Mouse (Mus musculus) forebrain, embryonic 12.5 days (tissue): ENCODE measurements around the gene Tmem213. TPM values are rescaled to one million over a fixed set of nuclear protein-coding genes. Genes with fewer than 3 reads are reported as not detected.
A peak's percentile ranks its signal among the peaks of the same experiment; 100 is the strongest.

ENCODE experiments used
- ATAC-seq: fragments of 200-750 bp; cut with Nextera tagmentation; 2 replicates; pipeline ENCODE4 v1.8.0; 2017; ENCODE audit warnings: moderate TSS enrichment; ENCODE audit not compliant: low FRiP score
- H3K27ac ChIP-seq: fragments of 300-500 bp; sonication (generic); 2 replicates; pipeline ENCODE4 v1.5.1; 2016; ENCODE audit warnings: mild to moderate bottlenecking
- H3K27me3 ChIP-seq: fragments of 300-500 bp; sonication (generic); 2 replicates; pipeline ENCODE4 v1.6.1; 2016; ENCODE audit warnings: mild to moderate bottlenecking
- H3K36me3 ChIP-seq: fragments of 300-500 bp; sonication (generic); replicated peaks from 2 replicates; pipeline ENCODE4 v1.6.1; 2016; ENCODE audit warnings: mild to moderate bottlenecking
- H3K4me1 ChIP-seq: fragments of 300-500 bp; sonication (generic); 2 replicates; pipeline ENCODE4 v1.6.1; 2016
- H3K4me2 ChIP-seq: fragments of 300-500 bp; sonication (generic); 2 replicates; pipeline ENCODE4 v1.6.1; 2016; ENCODE audit warnings: mild to moderate bottlenecking, moderate library complexity
- H3K4me3 ChIP-seq: fragments of 300-500 bp; sonication (generic); replicated peaks from 2 replicates; pipeline ENCODE4 v1.5.1; 2016; ENCODE audit warnings: mild to moderate bottlenecking
- H3K9ac ChIP-seq: fragments of 300-500 bp; sonication (generic); 2 replicates; pipeline ENCODE4 v1.6.1; 2016; ENCODE audit warnings: mild to moderate bottlenecking
- H3K9me3 ChIP-seq: fragments of 300-500 bp; sonication (generic); 2 replicates; pipeline ENCODE4 v1.6.1; 2016
- WGBS: fragments of 180-500 bp; shearing (Covaris S2); methylation state at CpG from one replicate; pipeline ENCODE4 v1.1.7; 2016; 5-methylcytosine and 5-hydroxymethylcytosine counted together
- polyA plus RNA-seq: library from polyadenylated mRNA; unstranded; fragments of >200 nt; fragmentation: Nextera tagmentation; extraction: Ambion mirVana; gene quantifications from 2 replicates; pipeline ENCODE4 v1.2.1, GENCODE M21; 2016

Tmem213 gene
- polyA plus RNA-seq, 1 experiment from 2014 or later, result not detected

GRCm38 (mm10) chr6:38122791-38123190, 13.7 kb downstream of the Tmem213 start:
- Histone ChIP-seq H3K4me1 (no peaks in the 10 kb centered on the region), H3K4me2 (no peak overlapping the region), H3K9ac (no peak overlapping the region), H3K27ac (no peak overlapping the region), H3K36me3 (peaks cover 38% of the 10 kb centered on the region), H3K27me3 (no peaks in the 10 kb centered on the region), H3K4me3 (no peak overlapping the region), H3K9me3 (no peaks in the 10 kb centered on the region)
- no peak for ATAC-seq
- 70% methylated on average over 6 of the region's 6 CpGs for WGBS

GRCm38 (mm10) chr6:38123471-38124206, 14.6 kb downstream of the Tmem213 start:
- H3K4me3 ChIP-seq, result no peak overlapping the region
- no peak for ATAC-seq
- no peaks in the 10 kb centered on the region for H3K9me3 ChIP-seq
- no peaks in the 10 kb centered on the region for H3K27me3 ChIP-seq
- peaks cover 47% of the 10 kb centered on the region for H3K36me3 ChIP-seq
- no peak overlapping the region for H3K4me2 ChIP-seq
- no peak overlapping the region for H3K27ac ChIP-seq
- no peak overlapping the region for H3K9ac ChIP-seq
- H3K4me1 ChIP-seq, result no peaks in the 10 kb centered on the region
- WGBS, result 86% methylated on average over 18 of the region's 18 CpGs

- no peaks in the 10 kb centered on the region for H3K4me1 ChIP-seq
- H3K27me3 ChIP-seq, result no peaks in the 10 kb centered on the region
- H3K9me3 ChIP-seq, result no peaks in the 10 kb centered on the region
- no peak within 1 kb of the TSS for H3K4me3 ChIP-seq
- ATAC-seq, result no peak
- peaks cover 50% of the 10 kb centered on the region for H3K36me3 ChIP-seq
- 93% methylated on average over 7 of the region's 7 CpGs for WGBS
- no peak within 1 kb of the TSS for H3K4me2 ChIP-seq
- H3K9ac ChIP-seq, result no peak within 1 kb of the TSS
- no peak within 1 kb of the TSS for H3K27ac ChIP-seq
Measured at GRCm38 (mm10) chr6:38124207-38124835, 15.3 kb downstream of the Tmem213 start, which contains the start of gene Atp6v0a4. Gene Atp6v0a4 (minus strand): TSS chr6:38124586.

GRCm38 (mm10) chr6:38124882-38125281, 15.8 kb downstream of the Tmem213 start:
- Histone ChIP-seq H3K9me3 (no peaks in the 10 kb centered on the region), H3K36me3 (peaks cover 56% of the 10 kb centered on the region), H3K4me1 (no peaks in the 10 kb centered on the region), H3K27me3 (no peaks in the 10 kb centered on the region), H3K4me3 (no peak overlapping the region), H3K4me2 (no peak overlapping the region), H3K9ac (no peak overlapping the region), H3K27ac (no peak overlapping the region)
- WGBS, result 90% methylated on average over 5 of the region's 5 CpGs
- ATAC-seq, result no peak

GRCm38 (mm10) chr6:38125462-38125861, 16.4 kb downstream of the Tmem213 start:
- Histone ChIP-seq H3K9ac (no peak overlapping the region), H3K4me2 (no peak overlapping the region), H3K4me1 (no peaks in the 10 kb centered on the region), H3K27ac (no peak overlapping the region), H3K36me3 (peaks cover 62% of the 10 kb centered on the region), H3K9me3 (no peaks in the 10 kb centered on the region), H3K4me3 (no peak overlapping the region), H3K27me3 (no peaks in the 10 kb centered on the region)
- no peak for ATAC-seq
- WGBS, result 96% methylated on average over 3 of the region's 3 CpGs

GRCm38 (mm10) chr6:38128115-38128514, 19.1 kb downstream of the Tmem213 start:
- Histone ChIP-seq H3K9me3 (no peaks in the 10 kb centered on the region), H3K4me2 (no peak overlapping the region), H3K27me3 (no peaks in the 10 kb centered on the region), H3K36me3 (peaks cover 77% of the 10 kb centered on the region), H3K27ac (no peak overlapping the region), H3K4me3 (no peak overlapping the region), H3K9ac (no peak overlapping the region), H3K4me1 (no peaks in the 10 kb centered on the region)
- ATAC-seq, result no peak
- 93% methylated on average over 14 of the region's 14 CpGs for WGBS

- Histone ChIP-seq H3K4me2 (no peak overlapping the region), H3K36me3 (peaks cover 70% of the 10 kb centered on the region), H3K4me3 (no peak overlapping the region), H3K27ac (no peak overlapping the region), H3K27me3 (no peaks in the 10 kb centered on the region), H3K4me1 (no peaks in the 10 kb centered on the region), H3K9me3 (no peaks in the 10 kb centered on the region), H3K9ac (no peak overlapping the region)
- ATAC-seq, result no peak
- WGBS, result 97% methylated on average over 5 of the region's 5 CpGs
Measured at GRCm38 (mm10) chr6:38129883-38130282, 20.8 kb downstream of the Tmem213 start.

GRCm38 (mm10) chr6:38131801-38132231, 22.8 kb downstream of the Tmem213 start:
- 89% methylated on average over 4 of the region's 4 CpGs for WGBS
- Histone ChIP-seq H3K4me3 (no peak overlapping the region), H3K9me3 (no peaks in the 10 kb centered on the region), H3K27me3 (no peaks in the 10 kb centered on the region), H3K36me3 (peaks cover 69% of the 10 kb centered on the region), H3K4me2 (no peak overlapping the region), H3K27ac (no peak overlapping the region), H3K9ac (peak overlapping the region; percentile 33; the same call in 1 of the 2 replicates), H3K4me1 (no peaks in the 10 kb centered on the region)
- no peak for ATAC-seq

- Histone ChIP-seq H3K27ac (no peak overlapping the region), H3K9ac (no peak overlapping the region), H3K9me3 (no peaks in the 10 kb centered on the region), H3K4me3 (no peak overlapping the region), H3K36me3 (peaks cover 57% of the 10 kb centered on the region), H3K4me2 (no peak overlapping the region), H3K4me1 (no peaks in the 10 kb centered on the region), H3K27me3 (no peaks in the 10 kb centered on the region)
- no peak for ATAC-seq
- 89% methylated on average over 8 of the region's 8 CpGs for WGBS
Measured at GRCm38 (mm10) chr6:38134806-38135559, 25.9 kb downstream of the Tmem213 start.

GRCm38 (mm10) chr6:38139086-38139485, 30.0 kb downstream of the Tmem213 start:
- no peaks in the 10 kb centered on the region for H3K9me3 ChIP-seq
- H3K27me3 ChIP-seq, result no peaks in the 10 kb centered on the region
- no peak overlapping the region for H3K4me3 ChIP-seq
- H3K36me3 ChIP-seq, result peaks cover 50% of the 10 kb centered on the region
- no peak overlapping the region for H3K27ac ChIP-seq
- no peak overlapping the region for H3K9ac ChIP-seq
- no peak for ATAC-seq
- WGBS, result 90% methylated on average over 3 of the region's 3 CpGs
- H3K4me2 ChIP-seq, result no peak overlapping the region
- no peaks in the 10 kb centered on the region for H3K4me1 ChIP-seq

- peaks cover 48% of the 10 kb centered on the region for H3K36me3 ChIP-seq
- no peak overlapping the region for H3K4me3 ChIP-seq
- H3K4me2 ChIP-seq, result no peak overlapping the region
- H3K27me3 ChIP-seq, result no peaks in the 10 kb centered on the region
- no peak for ATAC-seq
- no peaks in the 10 kb centered on the region for H3K4me1 ChIP-seq
- whole genome bisulfite sequencing, result 91% methylated on average over 9 of the region's 9 CpGs
- H3K27ac ChIP-seq, result no peak overlapping the region
- H3K9ac ChIP-seq, result no peak overlapping the region
- no peaks in the 10 kb centered on the region for H3K9me3 ChIP-seq
Measured at GRCm38 (mm10) chr6:38140402-38140801, 31.3 kb downstream of the Tmem213 start.

GRCm38 (mm10) chr6:38144161-38144998, 35.3 kb downstream of the Tmem213 start:
- no peak for ATAC-seq
- Histone ChIP-seq H3K9ac (no peak overlapping the region), H3K4me1 (no peaks in the 10 kb centered on the region), H3K27me3 (no peaks in the 10 kb centered on the region), H3K4me2 (no peak overlapping the region), H3K9me3 (no peaks in the 10 kb centered on the region), H3K27ac (no peak overlapping the region), H3K36me3 (peaks cover 60% of the 10 kb centered on the region), H3K4me3 (no peak overlapping the region)
- 78% methylated on average over 9 of the region's 9 CpGs for WGBS
